Mouse (Mus musculus): ENCODE results near the gene Zfp182. TPM values are rescaled to one million over a fixed set of nuclear protein-coding genes. Genes with fewer than 3 reads are reported as not detected.

Zfp182 gene
- polyA plus RNA-seq (2014; fragmentation: Illumina TruSeq; extraction: RNeasy Lipid Tissue Mini Kit (QIAGEN cat#74804); ENCODE audit: insufficient read depth, low read depth, low replicate concordance) = 2.5 TPM

GRCm38 (mm10) chrX:21061866-21062543 lies at the start of gene Zfp182:
Zfp182 (minus strand) TSS chrX:21062316.

GRCm38 (mm10) chrX:21088983-21089866 lies 27.1 kb upstream of the Zfp182 start, which contains the start of gene Zfp300:
Zfp300 (minus strand) TSS chrX:21089527.

GRCm38 (mm10) chrX:21068106-21068505 lies 6.0 kb upstream of the Zfp182 start, which contains the start of gene Spaca5:
Spaca5 (plus strand) TSS chrX:21068406.

Other genes with a start within 250 kb of the Zfp182 start
- 19.8 TPM for gene Timp1, start 192.2 kb downstream of the Zfp182 start, polyA plus RNA-seq (2014; fragmentation: Illumina TruSeq; extraction: RNeasy Lipid Tissue Mini Kit (QIAGEN cat#74804); ENCODE audit: insufficient read depth, low read depth, low replicate concordance)
- 0.33 TPM for gene Syn1, start 141.3 kb downstream of the Zfp182 start, polyA plus RNA-seq (2014; fragmentation: Illumina TruSeq; extraction: RNeasy Lipid Tissue Mini Kit (QIAGEN cat#74804); ENCODE audit: insufficient read depth, low read depth, low replicate concordance)
- 32.9 TPM for gene Cfp, start 130.8 kb downstream of the Zfp182 start, polyA plus RNA-seq (2014; fragmentation: Illumina TruSeq; extraction: RNeasy Lipid Tissue Mini Kit (QIAGEN cat#74804); ENCODE audit: insufficient read depth, low read depth, low replicate concordance)
- 3.6 TPM for gene Elk1, start 111.7 kb downstream of the Zfp182 start, polyA plus RNA-seq (2014; fragmentation: Illumina TruSeq; extraction: RNeasy Lipid Tissue Mini Kit (QIAGEN cat#74804); ENCODE audit: insufficient read depth, low read depth, low replicate concordance)
- 43.8 TPM for gene Uxt, start 100.3 kb downstream of the Zfp182 start, polyA plus RNA-seq (2014; fragmentation: Illumina TruSeq; extraction: RNeasy Lipid Tissue Mini Kit (QIAGEN cat#74804); ENCODE audit: insufficient read depth, low read depth, low replicate concordance)
- gene Spaca5, start 6.1 kb upstream of the Zfp182 start, polyA plus RNA-seq (2014; fragmentation: Illumina TruSeq; extraction: RNeasy Lipid Tissue Mini Kit (QIAGEN cat#74804); ENCODE audit: insufficient read depth, low read depth, low replicate concordance) = not detected
- gene Zfp300, start 27.2 kb upstream of the Zfp182 start, polyA plus RNA-seq (2014; fragmentation: Illumina TruSeq; extraction: RNeasy Lipid Tissue Mini Kit (QIAGEN cat#74804); ENCODE audit: insufficient read depth, low read depth, low replicate concordance) = 0.39 TPM
- not detected for gene Ssxa1, start 53.5 kb upstream of the Zfp182 start, polyA plus RNA-seq (2014; fragmentation: Illumina TruSeq; extraction: RNeasy Lipid Tissue Mini Kit (QIAGEN cat#74804); ENCODE audit: insufficient read depth, low read depth, low replicate concordance)
- not detected for gene Gm21876, start 113.3 kb upstream of the Zfp182 start, polyA plus RNA-seq (2014; fragmentation: Illumina TruSeq; extraction: RNeasy Lipid Tissue Mini Kit (QIAGEN cat#74804); ENCODE audit: insufficient read depth, low read depth, low replicate concordance)